Mouse (Mus musculus) urinary bladder, postnatal 4 days (tissue): Measurements from ENCODE around the gene Fam216a.

Experiments used
- DNase-seq, 2 experiments: peaks; one replicate each; pipeline ENCODE4 v3.0.0; 2021 to 2022; ENCODE audit warnings: low spot score in 2 of 2

The Fam216a gene

GRCm38 (mm10) chr5:122391178-122391785 lies 19.1 kb upstream of the Fam216a start:
- DNase-seq: no peak

GRCm38 (mm10) chr5:122390671-122391070 lies 18.5 kb upstream of the Fam216a start:
- no peak for DNase-seq

GRCm38 (mm10) chr5:122390006-122390405 lies 17.8 kb upstream of the Fam216a start:
- DNase-seq: no peak

GRCm38 (mm10) chr5:122379374-122380155 lies 7.4 kb upstream of the Fam216a start:
- DNase-seq: peak in 1 of 2 experiments; percentile 76

GRCm38 (mm10) chr5:122378171-122378570 lies 6.0 kb upstream of the Fam216a start:
- DNase-seq: no peak

GRCm38 (mm10) chr5:122377101-122377833 lies 5.1 kb upstream of the Fam216a start:
- no peak for DNase-seq

- no peak for DNase-seq
Measured at GRCm38 (mm10) chr5:122372878-122373277, 714 bp upstream of the Fam216a start.

- DNase-seq: peak in 1 of 2 experiments; percentile 30
Measured at GRCm38 (mm10) chr5:122371591-122372191, 473 bp downstream of the Fam216a start, which contains the start of gene Gpn3. TSS of gene Gpn3 (plus strand) at chr5:122371876.

GRCm38 (mm10) chr5:122354492-122355067 lies 17.6 kb downstream of the Fam216a start:
- DNase-seq: peak in 1 of 2 experiments; percentile 60

GRCm38 (mm10) chr5:122353807-122354491 lies 18.2 kb downstream of the Fam216a start, which contains the start of the genes Rad9b and Vps29:
TSS of gene Rad9b (minus strand) at chr5:122354233.
TSS of gene Vps29 (plus strand) at chr5:122354369.
- peak; percentile 97 to 99 for DNase-seq

- DNase-seq: no peak
Measured at GRCm38 (mm10) chr5:122345777-122346176, 26.4 kb downstream of the Fam216a start.

- peak; percentile 55 to 71 for DNase-seq
Measured at GRCm38 (mm10) chr5:122344260-122344659, 27.9 kb downstream of the Fam216a start.

GRCm38 (mm10) chr5:122343768-122344167 lies 28.4 kb downstream of the Fam216a start:
- no peak for DNase-seq

GRCm38 (mm10) chr5:122342874-122343273 lies 29.3 kb downstream of the Fam216a start:
- DNase-seq: no peak

GRCm38 (mm10) chr5:122336554-122337294 lies 35.4 kb downstream of the Fam216a start:
- DNase-seq: no peak

- DNase-seq: no peak
Measured at GRCm38 (mm10) chr5:122334682-122335081, 37.5 kb downstream of the Fam216a start.

GRCm38 (mm10) chr5:122330269-122330668 lies 41.9 kb downstream of the Fam216a start:
- no peak for DNase-seq

GRCm38 (mm10) chr5:122327283-122327682 lies 44.9 kb downstream of the Fam216a start:
- no peak for DNase-seq

GRCm38 (mm10) chr5:122325477-122325876 lies 46.7 kb downstream of the Fam216a start:
- DNase-seq: no peak
